Mouse (Mus musculus) megakaryocyte progenitor cell, adult 5-6 weeks (primary cell): ENCODE data around the gene Izumo1. TPM values are rescaled to one million over a fixed set of nuclear protein-coding genes. Genes with fewer than 3 reads are reported as not detected.
A peak's percentile ranks its signal among the peaks of the same experiment; 100 is the strongest.
"Not testable (repeated sequence)": the region's sequence is repeated elsewhere in the genome, so short reads cannot be mapped to it uniquely, and the experiment has no call there.

Experiments used
- ATAC-seq: replicated peaks from 2 replicates; pipeline ENCODE4 v1.8.0; 2016; ENCODE audit warnings: mild to moderate bottlenecking, moderate TSS enrichment, inconsistent platforms; ENCODE audit not compliant: poor library complexity
- total RNA-seq, 2 experiments: library from RNA; stranded (forward) in 1 of 2; stranded (reverse) in 1 of 2; fragments of 157-497, 149-512 nt in 1 of 2; fragments of 200-1000 nt in 1 of 2; gene quantifications; 2 replicates each; pipeline versions ENCODE4 v1.2.3 to v1.2.4; 2015 to 2017

Gene Izumo1
- total RNA-seq, 2 experiments from 2014 or later: 0.32 TPM; not detected in 1

GRCm38 (mm10) chr7:45641391-45642040 lies 19.9 kb downstream of the Izumo1 start:
- no peak for ATAC-seq

- no peak for ATAC-seq
Observed at GRCm38 (mm10) chr7:45642083-45642482, 20.5 kb downstream of the Izumo1 start.

- no peak for ATAC-seq
Observed at GRCm38 (mm10) chr7:45642503-45643255, 21.1 kb downstream of the Izumo1 start.

- ATAC-seq: peak; percentile 92
Observed at GRCm38 (mm10) chr7:45643441-45644178, 22.0 kb downstream of the Izumo1 start.

- no peak for ATAC-seq
Observed at GRCm38 (mm10) chr7:45644183-45644582, 22.6 kb downstream of the Izumo1 start.

- no peak for ATAC-seq
Observed at GRCm38 (mm10) chr7:45644872-45645590, 23.4 kb downstream of the Izumo1 start.

GRCm38 (mm10) chr7:45645591-45645971 lies 24.0 kb downstream of the Izumo1 start:
- ATAC-seq: no peak

GRCm38 (mm10) chr7:45646671-45647070 lies 25.1 kb downstream of the Izumo1 start:
- ATAC-seq: no peak

GRCm38 (mm10) chr7:45649351-45649750 lies 27.7 kb downstream of the Izumo1 start:
- no peak for ATAC-seq

GRCm38 (mm10) chr7:45650484-45650883 lies 28.9 kb downstream of the Izumo1 start:
- not testable (repeated sequence) for ATAC-seq

GRCm38 (mm10) chr7:45654424-45655047 lies 32.9 kb downstream of the Izumo1 start:
- ATAC-seq: no peak

GRCm38 (mm10) chr7:45660746-45661478 lies 39.3 kb downstream of the Izumo1 start:
- ATAC-seq: peak; percentile 97

GRCm38 (mm10) chr7:45661702-45662101 lies 40.1 kb downstream of the Izumo1 start:
- peak; percentile 51; the same call in 1 of the 2 replicates for ATAC-seq

- ATAC-seq: no peak
Observed at GRCm38 (mm10) chr7:45665303-45666138, 43.9 kb downstream of the Izumo1 start.

- ATAC-seq: no peak
Observed at GRCm38 (mm10) chr7:45666161-45666560, 44.5 kb downstream of the Izumo1 start, which contains the start of gene Fut2. Gene Fut2, minus strand, starts transcription at chr7:45666394.

GRCm38 (mm10) chr7:45667761-45668160 lies 46.1 kb downstream of the Izumo1 start:
- ATAC-seq: no peak

GRCm38 (mm10) chr7:45668921-45669320 lies 47.3 kb downstream of the Izumo1 start:
- ATAC-seq: no peak

- no peak for ATAC-seq
Observed at GRCm38 (mm10) chr7:45677627-45678295, 56.1 kb downstream of the Izumo1 start.
